Mouse (Mus musculus) ZHBTc4 (cell line): ENCODE data around the gene Pgap3.
A peak's percentile ranks its signal among the peaks of the same experiment; 100 is the strongest.

Experiments used
- DNase-seq: peaks from one replicate; pipeline ENCODE4 v3.0.0-alpha.2; 2011; ENCODE audit warnings: low read depth, low spot score

Gene Pgap3

GRCm38 (mm10) chr11:98412273-98412796 lies 12.0 kb upstream of the Pgap3 start, which contains the start of gene Erbb2:
Gene Erbb2 (plus strand): TSS chr11:98412470.
- peak; percentile 96 for DNase-seq

GRCm38 (mm10) chr11:98409341-98409822 lies 9.1 kb upstream of the Pgap3 start:
- DNase-seq = peak; percentile 51

- no peak for DNase-seq
These were observed 8.6 kb upstream of the Pgap3 start for GRCm38 (mm10) chr11:98408872-98409271.

- no peak for DNase-seq
These were observed 6.3 kb upstream of the Pgap3 start for GRCm38 (mm10) chr11:98406621-98407020.

- DNase-seq = no peak
These were observed 526 bp upstream of the Pgap3 start for GRCm38 (mm10) chr11:98400816-98401215.

- no peak for DNase-seq
These were observed 2.3 kb downstream of the Pgap3 start for GRCm38 (mm10) chr11:98397946-98398345.

GRCm38 (mm10) chr11:98395041-98395440 lies 5.2 kb downstream of the Pgap3 start:
- DNase-seq = no peak

GRCm38 (mm10) chr11:98394301-98394700 lies 6.0 kb downstream of the Pgap3 start:
- no peak for DNase-seq

- DNase-seq = no peak
These were observed 7.0 kb downstream of the Pgap3 start for GRCm38 (mm10) chr11:98393317-98393716.

- no peak for DNase-seq
These were observed 7.6 kb downstream of the Pgap3 start for GRCm38 (mm10) chr11:98392645-98393044.

GRCm38 (mm10) chr11:98392034-98392433 lies 8.3 kb downstream of the Pgap3 start:
- no peak for DNase-seq

GRCm38 (mm10) chr11:98390141-98390540 lies 10.1 kb downstream of the Pgap3 start:
- DNase-seq = no peak

- DNase-seq = no peak
These were observed 11.0 kb downstream of the Pgap3 start for GRCm38 (mm10) chr11:98389221-98389780.

- DNase-seq = no peak
These were observed 12.0 kb downstream of the Pgap3 start for GRCm38 (mm10) chr11:98388282-98388681.

- no peak for DNase-seq
These were observed 13.2 kb downstream of the Pgap3 start for GRCm38 (mm10) chr11:98387056-98387577.

- peak; percentile 43 for DNase-seq
These were observed 13.7 kb downstream of the Pgap3 start for GRCm38 (mm10) chr11:98386596-98386995.

GRCm38 (mm10) chr11:98385638-98386585 lies 14.4 kb downstream of the Pgap3 start, which contains the start of gene Pnmt:
Gene Pnmt (plus strand): TSS chr11:98386450.
- no peak for DNase-seq

GRCm38 (mm10) chr11:98384721-98385637 lies 15.3 kb downstream of the Pgap3 start:
- DNase-seq = no peak

- DNase-seq = no peak
These were observed 16.1 kb downstream of the Pgap3 start for GRCm38 (mm10) chr11:98384216-98384615.

- DNase-seq = no peak
These were observed 16.8 kb downstream of the Pgap3 start, which contains the start of gene Tcap for GRCm38 (mm10) chr11:98383261-98384030. Gene Tcap (plus strand): TSS chr11:98383811.
